Mouse (Mus musculus) myocyte (in vitro differentiated cells): ENCODE measurements around the gene Ankef1. TPM values are rescaled to one million over a fixed set of nuclear protein-coding genes. Genes with fewer than 3 reads are reported as not detected.

ENCODE experiments used
- H3K27me3 ChIP-seq: one replicate; pipeline ENCODE4 v1.6.1; 2011; ENCODE audit not compliant: control insufficient read depth, insufficient read depth, insufficient read length
- H3K36me3 ChIP-seq: one replicate; pipeline ENCODE4 v1.6.1; 2011; ENCODE audit not compliant: control insufficient read depth, insufficient read depth
- H3K4me2 ChIP-seq: one replicate; pipeline ENCODE4 v1.6.1; 2011; ENCODE audit warnings: low read depth, control low read depth
- H3K4me3 ChIP-seq: one replicate; pipeline ENCODE4 v1.5.1; 2011; ENCODE audit warnings: mild to moderate bottlenecking, control low read depth, moderate library complexity
- H3K79me2 ChIP-seq: one replicate; pipeline ENCODE4 v1.6.1; 2011; ENCODE audit not compliant: control insufficient read depth, insufficient read depth
- H3ac ChIP-seq: one replicate; pipeline ENCODE4 v1.6.1; 2011; ENCODE audit not compliant: control insufficient read depth, insufficient read length
- CEBPB ChIP-seq: IDR thresholded peaks from 2 replicates; pipeline ENCODE4 v1.6.1; 2011; ENCODE audit warnings: mild to moderate bottlenecking, moderate library complexity; ENCODE audit not compliant: poor library complexity, insufficient read depth, severe bottlenecking
- E2F4 ChIP-seq: IDR thresholded peaks from one replicate; pipeline ENCODE4 v1.6.1; 2011; ENCODE audit warnings: mild to moderate bottlenecking, control low read depth, moderate library complexity; ENCODE audit not compliant: insufficient read depth
- MAX ChIP-seq: IDR thresholded peaks from one replicate; pipeline ENCODE4 v1.6.1; 2011; ENCODE audit warnings: low read depth, mild to moderate bottlenecking, control low read depth
- MYOD1 ChIP-seq, 3 experiments: IDR thresholded peaks; one replicate each; pipeline ENCODE4 v1.6.1; 2011; ENCODE audit warnings: control low read depth in 2 of 3, low read depth in 2 of 3, mild to moderate bottlenecking in 2 of 3, moderate library complexity in 1 of 3; ENCODE audit not compliant: insufficient read length in 2 of 3, control insufficient read depth in 1 of 3
- MYOG ChIP-seq, 3 experiments: IDR thresholded peaks; one replicate each; pipeline ENCODE4 v1.6.1; 2011; ENCODE audit warnings: control low read depth in 2 of 3, low read depth in 2 of 3, mild to moderate bottlenecking in 2 of 3; ENCODE audit not compliant: insufficient read length in 2 of 3, control insufficient read depth in 1 of 3, insufficient read depth in 1 of 3
- POLR2A ChIP-seq: IDR thresholded peaks from one replicate; pipeline ENCODE4 v1.6.1; 2011; ENCODE audit warnings: low read depth, mild to moderate bottlenecking, control low read depth, moderate library complexity; ENCODE audit not compliant: insufficient read length
- POLR2AphosphoS2 ChIP-seq: IDR thresholded peaks from one replicate; pipeline ENCODE4 v1.6.1; 2011; ENCODE audit warnings: low read depth, control low read depth; ENCODE audit not compliant: insufficient read length
- REST ChIP-seq: IDR thresholded peaks from one replicate; pipeline ENCODE4 v1.6.1; 2011; ENCODE audit warnings: mild to moderate bottlenecking, control low read depth, moderate library complexity; ENCODE audit not compliant: insufficient read depth, insufficient read length
- SRF ChIP-seq: IDR thresholded peaks from one replicate; pipeline ENCODE4 v1.6.1; 2011; ENCODE audit warnings: low read depth; ENCODE audit not compliant: control insufficient read depth, insufficient read length
- TCF12 ChIP-seq: IDR thresholded peaks from one replicate; pipeline ENCODE4 v1.6.1; 2011; ENCODE audit warnings: mild to moderate bottlenecking, control low read depth; ENCODE audit not compliant: poor library complexity, insufficient read depth, severe bottlenecking
- TCF3 ChIP-seq: IDR thresholded peaks from one replicate; pipeline ENCODE4 v1.6.1; 2011; ENCODE audit warnings: low read depth, control low read depth; ENCODE audit not compliant: insufficient read length
- USF1 ChIP-seq: IDR thresholded peaks from one replicate; pipeline ENCODE4 v1.6.1; 2011; ENCODE audit warnings: low read depth, mild to moderate bottlenecking, control low read depth, moderate library complexity
- polyA plus RNA-seq: library from polyadenylated mRNA; unstranded; fragments of >200 nt; fragmentation: generic; extraction: Trizol; gene quantifications from one replicate; pipeline ENCODE4 v1.2.1, GENCODE M21; 2012; ENCODE audit warnings: missing spikeins

The Ankef1 gene
- polyA plus RNA-seq, 1 experiment, result 0.02 TPM

- Histone ChIP-seq H3K4me3 (no peak overlapping the region), H3K79me2 (no peaks in the 10 kb centered on the region), H3K4me2 (peak overlapping the region; percentile 53), H3K27me3 (no peaks in the 10 kb centered on the region), H3K36me3 (no peaks in the 10 kb centered on the region), H3ac (no peak overlapping the region)
- TF ChIP-seq TCF3 (peak; percentile 37), MAX (no peak), MYOG (IDR thresholded peaks at IDR 0.05; ENCODE audit: control insufficient read depth in 1 of 3, insufficient read depth in 1 of 3, insufficient read length in 2 of 3, low read depth in 2 of 3) (peak in 2 of 3 experiments; percentile 42 to 62), CEBPB (no peak), POLR2AphosphoS2 (no peak), MYOD1 (IDR thresholded peaks at IDR 0.05; ENCODE audit: control insufficient read depth in 1 of 3, insufficient read length in 2 of 3, low read depth in 2 of 3) (peak in 2 of 3 experiments; percentile 64 to 74)
These were observed 30.3 kb downstream of the Ankef1 start for GRCm38 (mm10) chr2:136532033-136532432.

GRCm38 (mm10) chr2:136558020-136558419 is 56.3 kb downstream of the Ankef1 start:
- no peaks in the 10 kb centered on the region for H3K27me3 ChIP-seq
- H3K4me2 ChIP-seq, result no peak overlapping the region

GRCm38 (mm10) chr2:136562336-136562735 is 60.6 kb downstream of the Ankef1 start:
- H3ac ChIP-seq, result no peak overlapping the region
- no peaks in the 10 kb centered on the region for H3K27me3 ChIP-seq
- TF ChIP-seq TCF12, result no peak
- no peak for TF ChIP-seq E2F4
- no peak for TF ChIP-seq POLR2A
- no peak for TF ChIP-seq SRF
- no peak for TF ChIP-seq MYOD1 (IDR thresholded peaks at IDR 0.05; ENCODE audit: control insufficient read depth in 1 of 3, insufficient read length in 2 of 3, low read depth in 2 of 3)
- no peak for TF ChIP-seq POLR2AphosphoS2
- no peak for TF ChIP-seq TCF3
- TF ChIP-seq USF1, result no peak
- TF ChIP-seq CEBPB, result no peak
- no peak for TF ChIP-seq MYOG (IDR thresholded peaks at IDR 0.05; ENCODE audit: control insufficient read depth in 1 of 3, insufficient read depth in 1 of 3, insufficient read length in 2 of 3, low read depth in 2 of 3)
- TF ChIP-seq REST, result no peak
- no peak for TF ChIP-seq MAX
- H3K4me3 ChIP-seq, result no peak overlapping the region
- H3K79me2 ChIP-seq, result no peaks in the 10 kb centered on the region
- no peaks in the 10 kb centered on the region for H3K36me3 ChIP-seq
- no peak overlapping the region for H3K4me2 ChIP-seq

More at GRCm38 (mm10) chr2:136558020-136558419, 56.3 kb downstream of the Ankef1 start:
- no peaks in the 10 kb centered on the region for H3K79me2 ChIP-seq
- no peaks in the 10 kb centered on the region for H3K36me3 ChIP-seq
- no peak overlapping the region for H3K4me3 ChIP-seq
- no peak overlapping the region for H3ac ChIP-seq
- TF ChIP-seq CEBPB, result no peak

GRCm38 (mm10) chr2:136570856-136571255 is 69.1 kb downstream of the Ankef1 start:
- TF ChIP-seq POLR2AphosphoS2, result no peak
- no peak for TF ChIP-seq MYOD1 (IDR thresholded peaks at IDR 0.05; ENCODE audit: control insufficient read depth in 1 of 3, insufficient read length in 2 of 3, low read depth in 2 of 3)
- TF ChIP-seq CEBPB, result no peak
- no peak for TF ChIP-seq POLR2A
- no peak for TF ChIP-seq USF1
- TF ChIP-seq E2F4, result no peak
- Histone ChIP-seq H3ac (no peak overlapping the region), H3K4me3 (no peak overlapping the region), H3K4me2 (no peak overlapping the region), H3K79me2 (no peaks in the 10 kb centered on the region), H3K27me3 (no peaks in the 10 kb centered on the region), H3K36me3 (no peaks in the 10 kb centered on the region)

GRCm38 (mm10) chr2:136582762-136583161 is 81.1 kb downstream of the Ankef1 start:
- Histone ChIP-seq H3K4me2 (no peak overlapping the region), H3ac (no peak overlapping the region), H3K36me3 (no peaks in the 10 kb centered on the region), H3K4me3 (no peak overlapping the region), H3K79me2 (no peaks in the 10 kb centered on the region), H3K27me3 (no peaks in the 10 kb centered on the region)
- TF ChIP-seq SRF (no peak), MYOD1 (IDR thresholded peaks at IDR 0.05; ENCODE audit: control insufficient read depth in 1 of 3, insufficient read length in 2 of 3, low read depth in 2 of 3) (no peak), E2F4 (no peak), MYOG (IDR thresholded peaks at IDR 0.05; ENCODE audit: control insufficient read depth in 1 of 3, insufficient read depth in 1 of 3, insufficient read length in 2 of 3, low read depth in 2 of 3) (no peak), CEBPB (no peak), POLR2A (no peak), POLR2AphosphoS2 (no peak), MAX (no peak), REST (no peak), USF1 (no peak)
